In genomic region chr4:123684260-123684659, GRCm38 (mm10) we compare ENCODE assay signal across 8 mouse cellular contexts. TPM values are rescaled to one million over a fixed set of nuclear protein-coding genes. Genes with fewer than 3 reads are reported as not detected.
DNase-seq lines count a peak whose midpoint lies in the region; ATAC-seq and TF ChIP-seq lines count a peak whose summit lies in the region.

Gene Macf1 (minus strand): TSS chr4:123684360.

- no peak for TF ChIP-seq EP300 in MEL (IDR thresholded peaks at IDR 0.05; ENCODE audit: low read depth in 1 of 2, low read length in 2 of 2)
- TF ChIP-seq EP300 in liver, embryonic 14.5 days (IDR thresholded peaks at IDR 0.05; ENCODE audit: low read depth), result no peak

- WGBS in forebrain, embryonic 15.5 days, result 81% methylated on average over 3 of the region's 3 CpGs
- 81% methylated on average over 3 of the region's 3 CpGs for WGBS in hindbrain, embryonic 12.5 days
- 57% methylated on average over 3 of the region's 3 CpGs for WGBS in liver, embryonic 14.5 days (ENCODE audit: insufficient replicate concordance)

- TF ChIP-seq POLR2A in MEL (IDR thresholded peaks at IDR 0.05; ENCODE audit: control insufficient read depth in 1 of 2, insufficient read depth in 1 of 2, low read depth in 1 of 2, low read length in 2 of 2, poor library complexity in 1 of 2), result no peak

- no peak for TF ChIP-seq CTCF in MEL (IDR thresholded peaks at IDR 0.05 in 2 of 3, conservative IDR thresholded peaks at IDR 0.05 in 1 of 3; ENCODE audit: control insufficient read depth in 1 of 3, insufficient read depth in 1 of 3, low read depth in 2 of 3, low read length in 3 of 3, poor library complexity in 1 of 3, severe bottlenecking in 1 of 3)
- no peak for TF ChIP-seq CTCF in liver, embryonic 14.5 days (IDR thresholded peaks at IDR 0.05; ENCODE audit: low read depth)

- H3K36me3 ChIP-seq in MEL (ENCODE audit: control insufficient read depth in 1 of 2, insufficient read depth in 2 of 2, low read length in 2 of 2), result no peaks in the 10 kb centered on the region
- H3K36me3 ChIP-seq in forebrain, embryonic 15.5 days, result peaks cover 10% of the 10 kb centered on the region
- H3K36me3 ChIP-seq in hindbrain, embryonic 12.5 days, result peaks cover 9% of the 10 kb centered on the region; the same call in 1 of the 2 replicates
- H3K36me3 ChIP-seq in liver, embryonic 14.5 days (replicated peaks; ENCODE audit: control insufficient read depth, insufficient read depth, low read depth), result no peaks in the 10 kb centered on the region

- peak within 1 kb of the TSS; percentile 75 for H3K4me2 ChIP-seq in forebrain, embryonic 15.5 days (replicated peaks)
- H3K4me2 ChIP-seq in hindbrain, embryonic 12.5 days (replicated peaks), result peak within 1 kb of the TSS; percentile 97
- no peak within 1 kb of the TSS for H3K4me2 ChIP-seq in liver, embryonic 14.5 days (ENCODE audit: low read depth)

- no peak within 1 kb of the TSS for H3K4me3 ChIP-seq in MEL (ENCODE audit: control insufficient read depth in 1 of 2, insufficient read depth in 1 of 2, low read depth in 2 of 2, low read length in 2 of 2)
- peak within 1 kb of the TSS; percentile 78 for H3K4me3 ChIP-seq in forebrain, embryonic 15.5 days
- 0 out of 2 replicates have a peak within 1 kb of the TSS, but pooled peaks have one; percentile 77 for H3K4me3 ChIP-seq in hindbrain, embryonic 12.5 days
- H3K4me3 ChIP-seq in liver, embryonic 14.5 days (ENCODE audit: insufficient read depth in 1 of 2, low read depth in 2 of 2, low read length in 2 of 2), result no peak within 1 kb of the TSS

- peaks cover 1 to 3% of the 10 kb centered on the region in 2 experiments for H3K27me3 ChIP-seq in MEL (ENCODE audit: control insufficient read depth in 1 of 2, insufficient read depth in 2 of 2, low read length in 2 of 2)
- H3K27me3 ChIP-seq in forebrain, embryonic 15.5 days, result no peaks in the 10 kb centered on the region
- peaks cover 8% of the 10 kb centered on the region for H3K27me3 ChIP-seq in hindbrain, embryonic 12.5 days
- peaks cover 30% of the 10 kb centered on the region for H3K27me3 ChIP-seq in liver, embryonic 14.5 days (ENCODE audit: control insufficient read depth, insufficient read depth, low read length)

- H3K9me3 ChIP-seq in MEL (replicated peaks; ENCODE audit: insufficient read depth, low read length), result no peaks in the 10 kb centered on the region
- H3K9me3 ChIP-seq in forebrain, embryonic 15.5 days, result no peaks in the 10 kb centered on the region
- H3K9me3 ChIP-seq in hindbrain, embryonic 12.5 days (replicated peaks), result no peaks in the 10 kb centered on the region
- no peaks in the 10 kb centered on the region for H3K9me3 ChIP-seq in liver, embryonic 14.5 days (ENCODE audit: control insufficient read depth, low read length)

- H3K4me1 ChIP-seq in MEL (ENCODE audit: control insufficient read depth in 1 of 2, insufficient read depth in 2 of 2, low read length in 2 of 2), result no peaks in the 10 kb centered on the region
- peaks cover 34% of the 10 kb centered on the region for H3K4me1 ChIP-seq in forebrain, embryonic 15.5 days
- H3K4me1 ChIP-seq in hindbrain, embryonic 12.5 days, result peaks cover 24% of the 10 kb centered on the region
- H3K4me1 ChIP-seq in liver, embryonic 14.5 days (replicated peaks; ENCODE audit: control insufficient read depth in 2 of 2, insufficient read depth in 2 of 2, low read length in 1 of 2), result no peaks in the 10 kb centered on the region

- H3K27ac ChIP-seq in MEL (ENCODE audit: control insufficient read depth, low read depth, low read length), result no peak within 1 kb of the TSS
- H3K27ac ChIP-seq in forebrain, embryonic 15.5 days (replicated peaks), result 0 out of 2 replicates have a peak within 1 kb of the TSS, but pooled peaks have one; percentile 11
- H3K27ac ChIP-seq in hindbrain, embryonic 12.5 days, result no peak within 1 kb of the TSS
- H3K27ac ChIP-seq in liver, embryonic 14.5 days, result no peak within 1 kb of the TSS

- no peak for DNase-seq in frontal cortex, adult 2 months (ENCODE audit: extremely low spot score in 1 of 2, low spot score in 1 of 2)
- no peak for DNase-seq in frontal cortex, postnatal 14 days (ENCODE audit: low spot score in 2 of 2)
- no peak for DNase-seq in MEL (ENCODE audit: low read depth, low spot score)
- no peak for DNase-seq in liver, embryonic 14.5 days (ENCODE audit: low read depth in 3 of 3, low spot score in 3 of 3)
- no peak for DNase-seq in right cerebral cortex, postnatal 25 days
- DNase-seq in thymus, postnatal 10 days (ENCODE audit: low spot score in 2 of 2), result no peak

- H3K9ac ChIP-seq in MEL (ENCODE audit: control insufficient read depth, low read depth, low read length, poor library complexity, severe bottlenecking), result no peak within 1 kb of the TSS
- peak within 1 kb of the TSS; percentile 87 for H3K9ac ChIP-seq in forebrain, embryonic 15.5 days (replicated peaks)
- H3K9ac ChIP-seq in hindbrain, embryonic 12.5 days, result no peak within 1 kb of the TSS
- no peak within 1 kb of the TSS for H3K9ac ChIP-seq in liver, embryonic 14.5 days (replicated peaks)

- TF ChIP-seq RAD21 in MEL (IDR thresholded peaks at IDR 0.05; ENCODE audit: low read depth, low read length), result no peak

- H3K79me2 ChIP-seq in MEL (ENCODE audit: control insufficient read depth, insufficient read depth, low read length, poor library complexity), result no peaks in the 10 kb centered on the region

- no peak for ATAC-seq in forebrain, embryonic 15.5 days (replicated peaks)
- ATAC-seq in hindbrain, embryonic 12.5 days (ENCODE audit: low FRiP score), result no peak
- ATAC-seq in liver, embryonic 14.5 days (ENCODE audit: insufficient read depth), result no peak

TF ChIP-seq in MEL, 35 proteins besides CTCF, POLR2A, EP300 and RAD21:
- TF ChIP-seq ETS1 (IDR thresholded peaks at IDR 0.05; ENCODE audit: low read depth, low read length) (no peak), TBP (IDR thresholded peaks at IDR 0.05; ENCODE audit: low read depth, low read length) (no peak), MYB (IDR thresholded peaks at IDR 0.05; ENCODE audit: low read depth, low read length) (no peak), ZC3H11A (IDR thresholded peaks at IDR 0.05; ENCODE audit: low read depth, low read length) (no peak), SMC3 (IDR thresholded peaks at IDR 0.05; ENCODE audit: low read depth, low read length) (no peak), USF2 (IDR thresholded peaks at IDR 0.05; ENCODE audit: borderline replicate concordance in 1 of 2, insufficient read depth in 1 of 2, low read depth in 1 of 2, low read length in 2 of 2) (no peak)

RNA-seq across cellular contexts. Expression of gene Macf1, which starts in this region (rescaled TPM):
- 164 and 184 TPM in 2 replicates for polyA plus RNA-seq in frontal cortex, adult 2 months (2012; rRNA removed)
- 60.8 and 64.6 TPM in 2 replicates for total RNA-seq in MEL (2012; rRNA removed)
- polyA plus RNA-seq in MEL (2012; ENCODE audit: insufficient read depth in 1 of 2, insufficient read length in 2 of 2, low read depth in 1 of 2, low replicate concordance in 2 of 2, missing spikeins in 1 of 2), result 10 to 100 TPM; 18.5 to 71.4 TPM
- polyA plus RNA-seq in forebrain, embryonic 15.5 days (2015; fragmentation: Nextera tagmentation; extraction: Ambion mirVana), result 73.5 and 76.0 TPM in 2 replicates
- 75.1 and 80.2 TPM in 2 replicates for polyA plus RNA-seq in hindbrain, embryonic 12.5 days (2016; fragmentation: Nextera tagmentation; extraction: Ambion mirVana)
- 12.2 and 15.1 TPM in 2 replicates for polyA plus RNA-seq in liver, embryonic 14.5 days (2012; rRNA removed)
- 12.9 and 13.4 TPM in 2 replicates for polyA plus RNA-seq in liver, embryonic 14.5 days (2014; fragmentation: Nextera tagmentation; extraction: Ambion mirVana)

Comparison
In these comparisons a context has a peak if more than half of its experiments do, and no peak if none do; other contexts are left out.
1. H3K4me3 ChIP-seq: peak in forebrain, embryonic 15.5 days (single experiment) and hindbrain, embryonic 12.5 days (single experiment); none in MEL (0 of 2) and liver, embryonic 14.5 days (0 of 2).